In genomic region chr11:103763410-103764163, GRCm38 (mm10) we compare ENCODE assay signal across 9 mouse cellular contexts. TPM values are rescaled to one million over a fixed set of nuclear protein-coding genes. Genes with fewer than 3 reads are reported as not detected.
A peak's percentile ranks its signal among the peaks of the same experiment; 100 is the strongest.
DNase-seq lines count a peak whose midpoint lies in the region; ATAC-seq and TF ChIP-seq lines count a peak whose summit lies in the region.
"Had no signal": no experiment of that assay in that cellular context is flagged by ENCODE, and none has a peak within 500 bp of the region (broad histone marks: within the 10 kb centered on the region; RNA-seq: fewer than 3 reads in every experiment).

No protein-coding gene starts in this region.

- H3K27ac ChIP-seq in gastrocnemius, adult 2 months, result no peak overlapping the region
- H3K27ac ChIP-seq: limb, embryonic 15.5 days had no signal

- ATAC-seq in megakaryocyte progenitor cell, adult 5-6 weeks (replicated peaks; ENCODE audit: poor library complexity), result peak; percentile 70

- TF ChIP-seq CTCF in gastrocnemius, adult 2 months (IDR thresholded peaks at IDR 0.05), result peak; percentile 90

- intact Hi-C loops in gastrocnemius, adult 2 months (cut with DNase I), result loop anchor here (1.0 kb wide), 1 partner anchor 148 kb away; no protein-coding TSS in a partner anchor

- H3K4me3 ChIP-seq in gastrocnemius, adult 2 months, result no peak overlapping the region
- H3K4me3 ChIP-seq: limb, embryonic 15.5 days had no signal

- no peak for DNase-seq in gastrocnemius, adult 2 months
- no peak for DNase-seq in gastrocnemius, adult 8-10 months (ENCODE audit: low spot score in 2 of 2)
- DNase-seq in CD4-positive helper T cell, adult 2 months (ENCODE audit: low read depth, low spot score), result peak; percentile 53
- DNase-seq in cerebellum, adult 9-10 months, result peak; percentile 78
- peak; percentile 23 to 87 for DNase-seq in frontal cortex, adult 2 months (ENCODE audit: extremely low spot score in 1 of 2, low spot score in 1 of 2)
- DNase-seq in kidney, postnatal 14 days, result peak; percentile 67
- peak; percentile 34 for DNase-seq in thymus, postnatal 14 days

RNA-seq across cellular contexts. Expression of gene Wnt3, which starts 10.4 kb away (rescaled TPM):
- under 1 TPM in 1 of 2 experiments, not detected in 1; 0.08 TPM for total RNA-seq in gastrocnemius, adult 2 months (2021)
- under 1 TPM in 2 of 4 experiments, not detected in 2; 0.07 to 0.09 TPM for total RNA-seq in gastrocnemius, adult 8-10 months (2022)
- polyA plus RNA-seq in frontal cortex, adult 2 months (2012; rRNA removed), result 1.8 and 2.0 TPM in 2 replicates
- not detected in 2 replicates for total RNA-seq in megakaryocyte progenitor cell, adult 5-6 weeks (2015)
- not detected in 2 replicates for total RNA-seq in megakaryocyte progenitor cell, adult 5-6 weeks (2017)

RNA-seq across cellular contexts. Expression of gene Wnt9b, which starts 14.0 kb away (rescaled TPM):
- total RNA-seq in gastrocnemius, adult 2 months (2021), result under 1 TPM; 0.05 to 0.06 TPM
- total RNA-seq in gastrocnemius, adult 8-10 months (2022), result under 1 TPM in 1 of 4 experiments, not detected in 3; 0.19 TPM
- 0.21 and 0.24 TPM in 2 replicates for polyA plus RNA-seq in frontal cortex, adult 2 months (2012; rRNA removed)
- not detected in 2 replicates for total RNA-seq in megakaryocyte progenitor cell, adult 5-6 weeks (2015)
- not detected in 2 replicates for total RNA-seq in megakaryocyte progenitor cell, adult 5-6 weeks (2017)

Comparison
In these comparisons a context has a peak if more than half of its experiments do, and no peak if none do; other contexts are left out.
1. DNase-seq: peak in CD4-positive helper T cell, adult 2 months (single experiment), cerebellum, adult 9-10 months (single experiment), frontal cortex, adult 2 months (2 of 2), kidney, postnatal 14 days (single experiment) and thymus, postnatal 14 days (single experiment); none in gastrocnemius, adult 2 months (single experiment) and gastrocnemius, adult 8-10 months (0 of 2).